Mouse (Mus musculus): ENCODE results near the gene Psmd3. TPM values are rescaled to one million over a fixed set of nuclear protein-coding genes. Genes with fewer than 3 reads are reported as not detected.
"Not testable (repeated sequence)": the region's sequence is repeated elsewhere in the genome, so short reads cannot be mapped to it uniquely, and the experiment has no call there.

Gene Psmd3
- polyA plus RNA-seq, 2 experiments, result 141 to 208 TPM

DNA sequence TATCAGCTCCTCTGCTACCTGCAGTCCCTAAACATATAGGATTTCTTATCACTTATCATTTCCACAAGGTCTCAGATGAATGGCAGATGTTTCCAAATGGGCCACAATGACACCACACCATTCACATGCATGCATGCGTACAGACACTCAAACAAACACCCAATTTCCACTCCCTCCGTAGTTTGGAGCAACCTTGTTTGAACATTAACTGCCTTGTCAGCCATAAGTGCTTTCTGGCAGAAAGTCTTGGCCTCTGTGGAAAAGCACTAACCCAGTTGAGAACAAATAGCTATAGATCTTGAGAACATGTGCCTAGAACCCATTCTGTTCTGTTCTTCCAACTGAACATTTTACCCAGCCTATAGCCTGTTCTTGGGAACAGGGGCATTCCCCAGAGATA is 36.4 kb upstream of the Psmd3 start:
- 74% methylated on average over 2 of the region's 2 CpGs for WGBS
- Histone ChIP-seq H3K27ac (replicated peaks; ENCODE audit: low read depth, low read length) (no peak overlapping the region), H3K4me1 (ENCODE audit: control insufficient read depth, insufficient read depth, low read length) (no peaks in the 10 kb centered on the region), H3K4me2 (replicated peaks; ENCODE audit: low read depth, low read length, severe bottlenecking) (no peak overlapping the region), H3K9ac (ENCODE audit: low read depth, low read length, severe bottlenecking) (no peak overlapping the region), H3K27me3 (ENCODE audit: control insufficient read depth, insufficient read depth, low read length) (no peaks in the 10 kb centered on the region), H3K9me3 (ENCODE audit: control insufficient read depth, low read length) (no peaks in the 10 kb centered on the region), H3K4me3 (replicated peaks; ENCODE audit: low read length) (no peak overlapping the region), H3K36me3 (ENCODE audit: control insufficient read depth, insufficient read depth, low read length) (no peaks in the 10 kb centered on the region)
- no peak for DNase-seq (ENCODE audit: low spot score)
- no peak for TF ChIP-seq POLR2A (IDR thresholded peaks at IDR 0.05; ENCODE audit: borderline replicate concordance, extremely low read depth, insufficient read depth, insufficient read length)
- no peak for ATAC-seq (ENCODE audit: low FRiP score, low read depth)

DNA sequence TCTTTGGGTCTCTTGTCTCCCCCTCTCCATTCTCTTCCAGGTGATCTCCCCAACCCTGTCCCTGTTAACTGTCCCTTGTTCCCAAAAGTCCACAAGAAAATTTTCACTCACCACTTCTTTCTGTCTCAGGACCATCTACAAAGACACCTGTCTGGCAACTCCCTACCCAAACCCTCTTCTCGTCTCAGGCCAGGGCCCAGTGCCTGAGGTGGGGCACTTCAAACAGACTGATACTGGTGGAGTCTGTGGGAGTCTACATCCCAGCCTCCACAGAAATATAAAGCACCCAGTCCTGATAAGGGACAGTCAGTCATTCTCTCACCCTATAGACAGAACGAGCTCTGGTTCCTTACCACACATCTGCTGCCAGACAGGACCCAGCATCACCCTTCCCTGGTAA is 35.9 kb upstream of the Psmd3 start, which contains the start of gene Gsdma2:
Gene Gsdma2 (plus strand): TSS at position 301 of the 400 bp plus-strand sequence.
- H3K4me1 ChIP-seq (ENCODE audit: control insufficient read depth, insufficient read depth, low read length), result no peaks in the 10 kb centered on the region
- H3K36me3 ChIP-seq (ENCODE audit: control insufficient read depth, insufficient read depth, low read length), result no peaks in the 10 kb centered on the region
- DNase-seq (ENCODE audit: low spot score) (no peak), ATAC-seq (ENCODE audit: low FRiP score, low read depth) (no peak)
- WGBS, result 55% methylated on average over 2 of the region's 2 CpGs
- no peak within 1 kb of the TSS for H3K4me3 ChIP-seq (replicated peaks; ENCODE audit: low read length)
- H3K27ac ChIP-seq (replicated peaks; ENCODE audit: low read depth, low read length), result no peak within 1 kb of the TSS
- no peak within 1 kb of the TSS for H3K4me2 ChIP-seq (replicated peaks; ENCODE audit: low read depth, low read length, severe bottlenecking)
- H3K9me3 ChIP-seq (ENCODE audit: control insufficient read depth, low read length), result no peaks in the 10 kb centered on the region
- no peaks in the 10 kb centered on the region for H3K27me3 ChIP-seq (ENCODE audit: control insufficient read depth, insufficient read depth, low read length)
- TF ChIP-seq POLR2A (IDR thresholded peaks at IDR 0.05; ENCODE audit: borderline replicate concordance, extremely low read depth, insufficient read depth, insufficient read length), result no peak
- H3K9ac ChIP-seq (ENCODE audit: low read depth, low read length, severe bottlenecking), result no peak within 1 kb of the TSS

GRCm38 (mm10) chr11:98655076-98655475 is 27.3 kb upstream of the Psmd3 start:
- not testable (repeated sequence) for H3K36me3 ChIP-seq (ENCODE audit: control insufficient read depth, insufficient read depth, low read length); H3K4me2 ChIP-seq (replicated peaks; ENCODE audit: low read depth, low read length, severe bottlenecking); H3K9ac ChIP-seq (ENCODE audit: low read depth, low read length, severe bottlenecking); DNase-seq (ENCODE audit: low spot score); H3K4me3 ChIP-seq (replicated peaks; ENCODE audit: low read length); ATAC-seq (ENCODE audit: low FRiP score, low read depth); H3K4me1 ChIP-seq (ENCODE audit: control insufficient read depth, insufficient read depth, low read length); H3K27ac ChIP-seq (replicated peaks; ENCODE audit: low read depth, low read length); H3K27me3 ChIP-seq (ENCODE audit: control insufficient read depth, insufficient read depth, low read length); H3K9me3 ChIP-seq (ENCODE audit: control insufficient read depth, low read length)
- 9% methylated on average over 6 of the region's 7 CpGs for WGBS

DNA sequence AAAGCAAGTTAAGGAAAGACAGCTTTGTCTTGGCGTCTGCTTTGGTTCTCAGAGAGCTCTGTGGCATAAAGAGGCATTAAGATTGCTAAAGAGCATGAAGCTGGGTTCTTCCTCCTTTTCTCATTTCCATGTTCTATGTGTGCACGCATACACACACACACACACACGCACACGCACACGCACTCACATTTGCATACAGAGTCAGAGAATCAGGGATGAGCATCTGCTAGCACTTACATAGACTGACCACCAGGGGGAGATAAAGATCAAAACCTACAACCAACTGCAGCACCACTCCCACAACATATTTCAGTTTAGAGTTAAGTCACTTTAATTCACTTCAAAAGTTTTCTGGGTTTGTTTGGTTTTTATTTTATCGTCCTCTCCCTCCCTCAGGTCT is 21.8 kb upstream of the Psmd3 start:
- ATAC-seq (ENCODE audit: low FRiP score, low read depth), result no peak

DNA sequence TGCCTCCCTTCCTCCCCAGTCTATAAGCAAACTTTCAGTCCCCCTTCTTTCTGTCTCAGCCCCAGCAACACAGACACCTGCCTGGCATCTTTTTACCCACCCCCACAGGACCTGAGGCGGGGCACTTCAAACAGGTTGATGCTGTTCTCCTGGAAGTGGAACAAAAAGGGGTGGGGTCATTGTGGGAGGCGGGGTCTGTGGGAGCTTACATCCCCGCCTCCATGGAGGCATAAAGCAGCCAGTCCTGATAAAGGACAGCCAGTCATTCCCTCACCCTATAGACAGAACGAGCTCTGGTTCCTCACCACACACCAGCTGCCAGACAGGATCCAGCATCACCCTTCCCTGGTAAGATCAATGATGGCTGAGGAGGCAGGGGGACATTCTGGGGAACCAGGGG is 18.3 kb upstream of the Psmd3 start, which contains the start of gene Gsdma:
Gene Gsdma (plus strand): TSS at position 261 of the 400 bp plus-strand sequence.
- no peak within 1 kb of the TSS for H3K27ac ChIP-seq (replicated peaks; ENCODE audit: low read depth, low read length)
- H3K4me1 ChIP-seq (ENCODE audit: control insufficient read depth, insufficient read depth, low read length), result no peaks in the 10 kb centered on the region
- H3K9me3 ChIP-seq (ENCODE audit: control insufficient read depth, low read length), result no peaks in the 10 kb centered on the region
- H3K9ac ChIP-seq (ENCODE audit: low read depth, low read length, severe bottlenecking), result no peak within 1 kb of the TSS
- H3K27me3 ChIP-seq (ENCODE audit: control insufficient read depth, insufficient read depth, low read length), result 0 out of 2 replicates have a peak, but pooled peaks cover 14% of the 10 kb centered on the region
- WGBS, result 23% methylated on average over 4 of the region's 4 CpGs
- TF ChIP-seq POLR2A (IDR thresholded peaks at IDR 0.05; ENCODE audit: borderline replicate concordance, extremely low read depth, insufficient read depth, insufficient read length), result no peak
- no peak for DNase-seq (ENCODE audit: low spot score)
- H3K36me3 ChIP-seq (ENCODE audit: control insufficient read depth, insufficient read depth, low read length), result no peaks in the 10 kb centered on the region
- no peak within 1 kb of the TSS for H3K4me2 ChIP-seq (replicated peaks; ENCODE audit: low read depth, low read length, severe bottlenecking)
- ATAC-seq (ENCODE audit: low FRiP score, low read depth), result no peak
- no peak within 1 kb of the TSS for H3K4me3 ChIP-seq (replicated peaks; ENCODE audit: low read length)

More for the DNA sequence above, 21.8 kb upstream of the Psmd3 start:
- Histone ChIP-seq H3K4me1 (ENCODE audit: control insufficient read depth, insufficient read depth, low read length) (no peaks in the 10 kb centered on the region), H3K36me3 (ENCODE audit: control insufficient read depth, insufficient read depth, low read length) (no peaks in the 10 kb centered on the region), H3K9me3 (ENCODE audit: control insufficient read depth, low read length) (no peaks in the 10 kb centered on the region), H3K4me2 (replicated peaks; ENCODE audit: low read depth, low read length, severe bottlenecking) (no peak overlapping the region), H3K9ac (ENCODE audit: low read depth, low read length, severe bottlenecking) (no peak overlapping the region), H3K4me3 (replicated peaks; ENCODE audit: low read length) (no peak overlapping the region), H3K27ac (replicated peaks; ENCODE audit: low read depth, low read length) (no peak overlapping the region), H3K27me3 (ENCODE audit: control insufficient read depth, insufficient read depth, low read length) (no peaks in the 10 kb centered on the region)
- peak; percentile 77 for DNase-seq (ENCODE audit: low spot score)
- WGBS, result 8% methylated on average over 6 of the region's 6 CpGs
- TF ChIP-seq POLR2A (IDR thresholded peaks at IDR 0.05; ENCODE audit: borderline replicate concordance, extremely low read depth, insufficient read depth, insufficient read length), result no peak

DNA sequence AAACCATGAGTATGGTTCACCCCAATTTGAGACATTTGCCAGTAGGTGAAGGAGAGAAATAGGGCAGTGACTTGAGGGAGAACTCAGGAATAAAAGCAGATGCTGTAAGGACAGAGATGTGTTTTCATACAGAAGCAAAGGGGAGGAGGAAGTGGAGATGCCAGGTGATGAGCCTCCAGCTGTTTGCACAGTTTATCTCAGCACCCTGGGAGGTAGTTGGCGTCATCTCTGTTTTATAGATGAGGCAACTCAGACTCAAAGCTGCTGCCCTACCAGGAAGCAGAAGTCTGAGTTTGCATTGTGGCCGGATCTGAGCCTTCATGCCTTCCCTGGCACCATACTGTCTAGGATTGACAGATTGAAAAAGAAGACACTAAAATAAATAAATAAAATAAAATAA is 13.4 kb upstream of the Psmd3 start:
- Histone ChIP-seq H3K4me2 (replicated peaks; ENCODE audit: low read depth, low read length, severe bottlenecking) (no peak overlapping the region), H3K9ac (ENCODE audit: low read depth, low read length, severe bottlenecking) (no peak overlapping the region), H3K27ac (replicated peaks; ENCODE audit: low read depth, low read length) (no peak overlapping the region), H3K4me1 (ENCODE audit: control insufficient read depth, insufficient read depth, low read length) (no peaks in the 10 kb centered on the region), H3K9me3 (ENCODE audit: control insufficient read depth, low read length) (no peaks in the 10 kb centered on the region), H3K36me3 (ENCODE audit: control insufficient read depth, insufficient read depth, low read length) (no peaks in the 10 kb centered on the region), H3K4me3 (replicated peaks; ENCODE audit: low read length) (no peak overlapping the region), H3K27me3 (ENCODE audit: control insufficient read depth, insufficient read depth, low read length) (0 out of 2 replicates have a peak, but pooled peaks cover 14% of the 10 kb centered on the region)
- ATAC-seq (ENCODE audit: low FRiP score, low read depth), result no peak
- 65% methylated on average over 2 of the region's 2 CpGs for WGBS
- no peak for DNase-seq (ENCODE audit: low spot score)
- no peak for TF ChIP-seq POLR2A (IDR thresholded peaks at IDR 0.05; ENCODE audit: borderline replicate concordance, extremely low read depth, insufficient read depth, insufficient read length)

Measured in limb, embryonic 14.5 days (tissue).